Mouse (Mus musculus) thymus, adult 2 months (tissue): ENCODE results near the gene Lrp1.
A peak's percentile ranks its signal among the peaks of the same experiment; 100 is the strongest.

Source experiments
- CTCF ChIP-seq: fragments of 200-500 bp; IDR thresholded peaks from 2 replicates; pipeline ENCODE4 v1.5.1; 2012; ENCODE audit warnings: mild to moderate bottlenecking, control low read depth, low read length, moderate library complexity, borderline replicate concordance; ENCODE audit not compliant: control insufficient read depth, poor library complexity, insufficient read depth; ENCODE audit errors: extremely low read depth
- POLR2A ChIP-seq: fragments of 200-500 bp; IDR thresholded peaks from 2 replicates; pipeline ENCODE4 v1.6.1; 2012; ENCODE audit warnings: mild to moderate bottlenecking, low read length, control low read depth, moderate library complexity; ENCODE audit not compliant: control insufficient read depth, poor library complexity, insufficient read depth; ENCODE audit errors: extremely low read depth

DNA sequence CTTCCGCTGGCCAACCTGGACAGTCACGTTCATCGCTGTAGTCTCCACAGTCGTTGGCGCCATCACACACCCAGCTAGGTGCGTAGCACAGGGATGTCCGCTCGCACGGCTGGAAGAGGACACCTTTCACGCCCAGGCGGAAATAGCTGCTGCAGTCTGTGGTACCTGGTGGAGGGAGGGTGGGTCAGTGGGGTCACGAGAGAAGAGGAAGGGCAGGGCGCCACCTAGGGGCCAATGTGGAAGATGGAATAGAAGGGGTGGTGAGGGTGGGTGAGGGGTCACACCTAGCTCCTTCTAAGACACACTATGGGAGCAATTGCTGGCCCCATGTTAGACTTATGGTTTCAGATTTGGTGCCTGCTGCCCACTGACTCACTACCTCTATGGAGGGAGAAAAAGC is 63.6 kb downstream of the Lrp1 start:
- TF ChIP-seq CTCF = peak; percentile 71
- TF ChIP-seq POLR2A = no peak
